Mouse (Mus musculus) cerebellum, adult 2 months (tissue): ENCODE measurements around the gene Actg1.

Source experiments
- CTCF ChIP-seq: fragments of 200-500 bp; IDR thresholded peaks from 2 replicates; pipeline ENCODE4 v1.5.1; 2011; ENCODE audit warnings: low read depth, mild to moderate bottlenecking, control low read depth, low read length, moderate library complexity, borderline replicate concordance; ENCODE audit not compliant: insufficient read depth
- POLR2A ChIP-seq: fragments of 200-500 bp; IDR thresholded peaks from 2 replicates; pipeline ENCODE4 v1.6.1; 2011; ENCODE audit warnings: low read length, control low read depth, borderline replicate concordance; ENCODE audit not compliant: insufficient read depth

DNA sequence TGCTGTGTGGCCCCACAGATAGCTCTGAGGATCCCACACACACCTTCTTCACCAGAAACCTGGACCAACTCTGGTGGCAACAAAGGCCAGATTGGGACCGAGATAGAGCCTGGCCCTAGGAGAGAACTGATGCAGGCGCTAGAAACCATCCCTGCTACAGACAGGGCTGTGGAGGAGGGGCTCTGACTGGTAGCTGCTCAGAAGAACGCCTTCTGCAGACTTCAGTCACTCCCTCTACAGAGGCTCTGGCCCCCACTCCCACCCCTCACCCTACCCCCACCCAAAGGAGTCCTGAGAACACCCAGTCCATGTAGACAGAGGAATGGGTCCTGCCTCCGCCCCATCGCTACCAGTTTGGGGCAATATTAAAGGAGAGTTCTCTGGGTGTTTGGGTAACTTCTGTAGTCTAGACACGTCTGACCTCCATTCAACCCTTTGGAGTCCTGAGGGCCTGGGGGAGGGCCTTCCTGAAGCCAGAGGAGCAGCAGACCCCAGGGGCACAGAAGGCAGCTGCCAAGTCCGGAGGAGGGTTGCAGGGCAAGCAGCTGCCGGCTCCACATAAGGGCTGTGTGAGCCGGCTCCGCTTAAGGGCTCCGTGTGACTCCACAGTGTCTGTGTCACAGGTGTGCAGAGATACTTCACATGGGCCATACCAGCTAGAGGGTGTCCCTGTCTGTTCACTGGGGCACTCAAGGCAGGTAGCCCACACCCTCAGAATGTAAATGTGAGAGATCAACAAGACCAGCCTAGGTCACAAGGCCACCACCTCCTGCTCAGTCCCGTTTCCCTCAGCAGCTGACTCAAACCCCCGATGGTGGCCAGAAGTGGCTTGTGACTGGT lies 51.8 kb downstream of the Actg1 start:
- TF ChIP-seq POLR2A (no peak), CTCF (no peak)
